Mouse (Mus musculus): ENCODE measurements around the gene Plcg1.
A peak's percentile ranks its signal among the peaks of the same experiment; 100 is the strongest.

GRCm38 (mm10) chr2:160741580-160741979 lies 10.5 kb downstream of the Plcg1 start:
- no peak for TF ChIP-seq CTCF (IDR thresholded peaks at IDR 0.05; ENCODE audit: low read depth)
- TF ChIP-seq EP300 (IDR thresholded peaks at IDR 0.05; ENCODE audit: low read depth), result 0 out of 2 replicates have a peak, but pooled peaks have one; percentile 48

Data from heart, postnatal 0 days (tissue).